Mouse (Mus musculus): ENCODE data around the gene Ttc39b.
A peak's percentile ranks its signal among the peaks of the same experiment; 100 is the strongest.

Gene Ttc39b

GRCm38 (mm10) chr4:83317826-83318348 is 6.2 kb downstream of the Ttc39b start:
- no peak for DNase-seq (ENCODE audit: low read depth, low spot score)

DNA sequence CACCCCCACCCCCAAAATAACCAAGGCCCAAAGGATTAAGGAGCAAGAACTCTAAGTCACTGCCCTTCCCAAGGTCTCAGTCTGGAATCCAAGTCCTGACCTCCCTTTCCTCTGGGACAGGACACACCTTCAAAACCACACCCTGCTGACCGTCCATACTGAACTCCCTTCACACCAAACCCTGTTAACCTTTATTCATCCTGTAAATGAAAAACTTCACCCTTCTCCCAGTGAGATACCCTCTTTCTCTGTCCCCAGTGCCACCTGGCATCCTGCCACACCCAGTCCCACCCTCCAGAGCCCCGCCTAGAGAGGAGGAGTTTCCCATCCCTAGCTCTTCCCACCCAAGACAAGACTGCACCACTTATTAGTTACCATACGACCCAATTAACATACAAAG is 7.3 kb downstream of the Ttc39b start:
- no peak for DNase-seq (ENCODE audit: low read depth, low spot score)

GRCm38 (mm10) chr4:83315930-83316329 is 8.1 kb downstream of the Ttc39b start:
- DNase-seq (ENCODE audit: low read depth, low spot score): no peak

DNA sequence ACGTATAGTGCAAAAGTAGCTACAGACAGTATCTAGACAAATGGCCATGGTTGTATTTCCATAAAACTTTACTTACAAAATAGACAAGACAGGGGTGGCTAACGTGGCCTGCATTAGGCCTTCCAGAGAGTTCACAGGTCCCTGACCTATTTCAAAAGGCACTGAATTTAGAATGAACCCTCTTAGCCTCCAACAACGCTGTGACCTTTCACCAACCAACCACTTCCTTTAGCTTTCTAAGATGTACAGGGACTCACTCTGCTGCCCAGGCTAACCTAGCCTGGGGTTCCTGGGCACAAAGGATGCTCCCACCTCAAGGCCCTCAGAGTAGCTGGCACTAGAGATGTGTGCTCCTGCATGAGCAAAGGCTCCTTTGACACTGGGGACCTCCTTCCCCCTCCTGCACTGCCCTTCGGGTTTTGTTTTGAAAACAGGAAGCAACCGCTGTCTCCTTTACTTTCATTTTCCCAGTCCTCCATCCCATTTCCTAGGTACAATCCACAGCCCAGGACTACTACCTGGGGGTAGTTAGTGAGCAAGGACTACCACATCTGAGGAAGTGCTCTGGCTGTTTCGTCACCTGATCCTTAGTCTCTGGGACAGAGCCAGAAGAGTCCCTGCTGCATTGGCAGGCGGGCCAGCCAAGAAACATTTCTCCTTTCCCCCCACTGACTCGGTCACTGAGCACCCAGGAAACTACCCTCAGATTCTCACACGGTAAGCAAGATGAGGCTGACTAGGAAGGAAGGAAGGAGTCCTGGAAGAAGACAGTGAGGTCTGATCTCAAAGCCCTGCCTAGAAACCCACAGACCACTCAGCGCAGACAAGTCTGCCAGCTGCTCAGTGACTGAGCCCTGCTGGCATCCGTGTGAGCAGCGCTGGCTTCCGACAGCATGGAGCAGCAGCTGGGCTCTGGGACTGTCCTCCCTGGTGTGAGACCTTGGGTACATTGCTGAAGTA is 8.9 kb downstream of the Ttc39b start:
- DNase-seq (ENCODE audit: low read depth, low spot score): peak; percentile 69

DNA sequence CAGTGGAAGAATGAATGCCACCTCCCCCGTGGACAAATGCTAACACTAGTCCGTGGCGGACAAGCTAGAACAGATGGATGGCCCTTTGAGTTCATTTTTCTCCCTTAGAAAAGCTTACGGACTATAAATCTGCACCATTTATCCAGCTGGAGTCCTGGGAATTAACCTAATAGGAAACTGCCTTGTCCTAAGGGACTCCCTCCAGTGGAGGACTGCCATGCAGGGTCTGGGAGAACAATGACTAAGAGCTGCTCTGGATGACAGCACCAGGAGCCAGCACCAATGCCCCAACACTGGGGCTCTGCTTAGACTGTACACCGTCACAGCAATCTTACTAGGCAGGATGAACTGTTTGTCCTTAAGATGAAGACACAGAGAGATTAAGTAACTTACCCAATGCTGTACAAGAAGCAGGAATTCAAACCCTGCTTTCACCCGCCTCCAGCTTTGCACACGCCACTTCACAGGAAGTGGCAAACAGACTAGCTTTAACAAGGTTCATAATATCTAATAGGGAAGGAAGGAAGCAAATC is 9.7 kb downstream of the Ttc39b start:
- peak; percentile 74 for DNase-seq (ENCODE audit: low read depth, low spot score)

GRCm38 (mm10) chr4:83312336-83312735 is 11.7 kb downstream of the Ttc39b start:
- DNase-seq (ENCODE audit: low read depth, low spot score): no peak

DNA sequence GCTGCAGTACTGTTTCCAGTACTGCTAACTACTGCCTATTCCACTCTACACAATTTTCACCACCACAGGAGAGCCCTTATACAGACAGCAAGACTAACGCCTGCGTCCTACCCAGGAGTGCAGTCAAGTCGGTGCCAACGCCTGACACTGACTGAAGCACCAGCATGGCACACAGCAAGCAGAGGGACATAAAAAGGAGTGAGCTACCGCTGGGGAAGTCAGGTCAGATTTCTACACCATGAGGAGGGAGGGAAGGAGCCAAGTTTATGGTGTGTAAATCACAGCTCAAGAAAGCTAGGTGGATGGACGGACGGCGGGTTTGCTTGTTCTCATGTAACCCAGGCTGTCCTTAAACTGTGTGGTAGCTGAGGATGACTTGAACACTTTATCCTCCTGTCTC is 12.6 kb downstream of the Ttc39b start:
- DNase-seq (ENCODE audit: low read depth, low spot score): no peak

GRCm38 (mm10) chr4:83310990-83311389 is 13.1 kb downstream of the Ttc39b start:
- DNase-seq (ENCODE audit: low read depth, low spot score): no peak

DNA sequence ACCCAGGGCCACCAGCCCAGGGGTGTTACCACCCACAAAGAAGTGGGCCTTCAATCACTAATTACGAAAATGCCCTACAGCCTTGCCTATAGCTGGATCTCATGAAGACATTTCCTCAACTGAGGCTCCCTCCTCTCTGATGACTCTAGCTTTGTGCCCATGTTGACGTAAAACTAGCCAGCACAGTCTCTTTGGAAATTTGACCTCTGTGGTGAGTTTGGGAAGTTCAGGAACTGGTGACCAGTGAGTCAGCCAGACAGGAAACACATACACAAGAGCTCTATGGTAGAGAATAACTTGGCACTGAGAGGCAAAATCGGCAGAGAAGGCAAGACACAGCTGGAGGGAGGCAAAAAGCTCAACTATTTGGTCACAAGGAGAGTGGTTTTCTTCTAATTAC is 15.1 kb downstream of the Ttc39b start:
- DNase-seq (ENCODE audit: low read depth, low spot score): no peak

- DNase-seq (ENCODE audit: low read depth, low spot score): no peak
Observed at GRCm38 (mm10) chr4:83307686-83308469, 16.2 kb downstream of the Ttc39b start.

DNA sequence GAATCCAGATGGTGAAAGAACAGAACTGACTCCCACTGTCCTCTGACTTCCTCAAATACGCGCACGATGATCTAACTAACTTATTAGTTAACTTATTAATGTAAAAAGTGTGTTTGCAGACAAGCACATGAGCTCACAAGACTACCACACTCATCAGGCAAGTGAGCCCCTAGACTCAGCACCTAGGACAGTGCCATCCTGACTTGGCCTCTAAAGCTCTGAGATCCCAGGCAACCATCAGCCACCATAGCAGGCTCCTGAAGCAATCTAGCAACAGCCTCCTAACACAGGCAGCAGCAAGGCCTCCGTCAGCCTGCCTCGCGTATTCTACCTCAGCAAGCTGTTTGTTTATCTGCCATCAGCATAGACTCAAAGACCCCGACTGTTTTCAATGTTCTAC is 17.2 kb downstream of the Ttc39b start:
- DNase-seq (ENCODE audit: low read depth, low spot score): no peak

- DNase-seq (ENCODE audit: low read depth, low spot score): no peak
Observed at GRCm38 (mm10) chr4:83305099-83305498, 19.0 kb downstream of the Ttc39b start.

GRCm38 (mm10) chr4:83302887-83303827 is 20.9 kb downstream of the Ttc39b start:
- DNase-seq (ENCODE audit: low read depth, low spot score): peak; percentile 91

- DNase-seq (ENCODE audit: low read depth, low spot score): no peak
Observed at GRCm38 (mm10) chr4:83302123-83302737, 21.8 kb downstream of the Ttc39b start.

GRCm38 (mm10) chr4:83301713-83302112 is 22.3 kb downstream of the Ttc39b start:
- DNase-seq (ENCODE audit: low read depth, low spot score): no peak

GRCm38 (mm10) chr4:83284768-83285350 is 39.2 kb downstream of the Ttc39b start:
- no peak for DNase-seq (ENCODE audit: low read depth, low spot score)

GRCm38 (mm10) chr4:83283973-83284767 is 39.9 kb downstream of the Ttc39b start:
- DNase-seq (ENCODE audit: low read depth, low spot score): no peak

DNA sequence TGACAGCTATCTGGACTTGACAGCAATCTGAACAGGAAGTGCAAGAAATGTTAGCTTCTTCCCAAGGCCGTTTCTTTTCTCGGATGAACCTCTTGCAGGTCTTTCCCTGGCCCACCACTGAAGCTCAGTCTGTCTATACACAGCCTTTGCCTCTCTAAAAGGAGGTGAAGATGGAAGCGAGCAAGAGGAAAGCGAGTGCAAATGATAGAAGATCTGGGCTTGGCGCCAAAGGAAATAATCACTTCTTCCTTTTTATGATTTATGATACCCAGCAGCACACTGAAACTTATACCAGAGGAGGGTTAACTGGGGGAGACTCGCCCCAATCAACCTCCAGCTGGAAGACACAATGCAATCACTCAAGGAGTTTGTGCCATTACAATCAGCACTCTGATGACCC is 41.6 kb downstream of the Ttc39b start:
- DNase-seq (ENCODE audit: low read depth, low spot score): no peak

GRCm38 (mm10) chr4:83279236-83279635 is 44.8 kb downstream of the Ttc39b start:
- no peak for DNase-seq (ENCODE audit: low read depth, low spot score)
